8 mouse cellular contexts compared by ENCODE assay signal in the genomic region with DNA sequence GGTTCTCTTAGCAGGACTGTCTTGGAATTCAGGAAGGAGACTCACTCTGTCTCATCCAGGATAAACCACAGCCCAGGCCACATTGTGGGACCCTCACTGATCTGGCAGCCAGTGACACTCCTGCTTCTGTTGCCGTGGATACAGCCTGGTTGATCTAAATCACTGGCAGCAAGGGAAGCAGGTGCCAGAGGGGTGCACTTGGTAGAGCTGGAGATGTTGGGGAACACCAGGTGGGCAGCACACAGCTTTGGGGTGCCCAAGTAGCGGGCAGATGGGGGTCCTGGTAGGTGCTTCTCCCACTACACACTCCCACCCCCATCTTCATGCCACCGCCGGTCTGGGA. TPM values are rescaled to one million over a fixed set of nuclear protein-coding genes. Genes with fewer than 3 reads are reported as not detected.
DNase-seq lines count a peak whose midpoint lies in the region; ATAC-seq and TF ChIP-seq lines count a peak whose summit lies in the region.

No protein-coding gene starts in this region.

- peak overlapping the region; percentile 44 for H3K9ac ChIP-seq in limb, embryonic 15.5 days
- H3K9ac ChIP-seq in stomach, postnatal 0 days (ENCODE audit: low read length), result peak overlapping the region; percentile 56; the same call in 1 of the 2 replicates

- DNase-seq in cerebellum, adult 2 months, result no peak
- no peak for DNase-seq in cerebellum, postnatal 25 days
- peak; percentile 21 for DNase-seq in right cerebral cortex, postnatal 25 days
- no peak for DNase-seq in right cerebral cortex, adult 18-20 months
- no peak for DNase-seq in stomach, postnatal 0 days (ENCODE audit: low spot score)
- DNase-seq in c-Kit-positive CD71-positive TER-119-positive erythroid progenitor cells, embryonic 14.5 days (ENCODE audit: low spot score), result no peak
- no peak for DNase-seq in thymus, postnatal 4 days

- TF ChIP-seq EP300 in stomach, postnatal 0 days (optimal IDR thresholded peaks at IDR 0.05), result no peak

- H3K27ac ChIP-seq in cerebellum, adult 2 months (ENCODE audit: insufficient read depth, low read length), result peak overlapping the region; percentile 77
- no peak overlapping the region for H3K27ac ChIP-seq in limb, embryonic 15.5 days
- H3K27ac ChIP-seq in stomach, postnatal 0 days (replicated peaks), result no peak overlapping the region

- WGBS in cerebellum, adult 2 months, result 3% methylated on average over 4 of the region's 4 CpGs
- 32% methylated on average over 4 of the region's 4 CpGs for WGBS in limb, embryonic 15.5 days
- WGBS in stomach, postnatal 0 days, result 22% methylated on average over 4 of the region's 4 CpGs

- no peaks in the 10 kb centered on the region for H3K27me3 ChIP-seq in cerebellum, adult 2 months (ENCODE audit: control insufficient read depth, insufficient read depth, low read length)
- peaks cover 31% of the 10 kb centered on the region; the same call in 1 of the 2 replicates for H3K27me3 ChIP-seq in limb, embryonic 15.5 days
- no peaks in the 10 kb centered on the region for H3K27me3 ChIP-seq in stomach, postnatal 0 days (ENCODE audit: control insufficient read depth, insufficient read depth, low read length)

- no peaks in the 10 kb centered on the region for H3K36me3 ChIP-seq in limb, embryonic 15.5 days
- H3K36me3 ChIP-seq in stomach, postnatal 0 days (ENCODE audit: control insufficient read depth, insufficient read depth, low read length), result no peaks in the 10 kb centered on the region

- no peak for TF ChIP-seq CTCF in cerebellum, adult 2 months (IDR thresholded peaks at IDR 0.05; ENCODE audit: borderline replicate concordance, insufficient read depth, low read depth, low read length)
- TF ChIP-seq CTCF in stomach, postnatal 0 days (IDR thresholded peaks at IDR 0.05; ENCODE audit: low read depth), result no peak

- ATAC-seq in limb, embryonic 15.5 days (ENCODE audit: insufficient number of reproducible peaks, low FRiP score, low TSS enrichment, low read depth), result no peak
- peak; percentile 8; the same call in 1 of the 2 replicates for ATAC-seq in stomach, postnatal 0 days (ENCODE audit: low FRiP score, low TSS enrichment)

- peak overlapping the region; percentile 53 for H3K4me2 ChIP-seq in limb, embryonic 15.5 days
- H3K4me2 ChIP-seq in stomach, postnatal 0 days (replicated peaks; ENCODE audit: low read depth), result peak overlapping the region; percentile 49

- H3K9me3 ChIP-seq in limb, embryonic 15.5 days, result no peaks in the 10 kb centered on the region
- no peaks in the 10 kb centered on the region for H3K9me3 ChIP-seq in stomach, postnatal 0 days (ENCODE audit: control insufficient read depth, low read length)

- no peak for TF ChIP-seq POLR2A in cerebellum, adult 2 months (IDR thresholded peaks at IDR 0.05; ENCODE audit: borderline replicate concordance, insufficient read depth, low read length)

- peaks cover 9% of the 10 kb centered on the region for H3K4me1 ChIP-seq in cerebellum, adult 2 months (ENCODE audit: control insufficient read depth, insufficient read depth, low read length)
- H3K4me1 ChIP-seq in limb, embryonic 15.5 days, result peaks cover 3% of the 10 kb centered on the region; the same call in 1 of the 2 replicates
- H3K4me1 ChIP-seq in stomach, postnatal 0 days (replicated peaks; ENCODE audit: control insufficient read depth, insufficient read depth), result no peaks in the 10 kb centered on the region

- peak overlapping the region; percentile 97 for H3K4me3 ChIP-seq in cerebellum, adult 2 months (replicated peaks; ENCODE audit: insufficient read depth, low read depth, low read length)
- peak overlapping the region; percentile 51 for H3K4me3 ChIP-seq in limb, embryonic 15.5 days
- H3K4me3 ChIP-seq in stomach, postnatal 0 days (ENCODE audit: low read depth, low read length), result peak overlapping the region; percentile 40

RNA-seq across cellular contexts. Expression of gene Gpr173, which starts 0.5 kb away (rescaled TPM):
- polyA plus RNA-seq in cerebellum, adult 2 months (2012; rRNA removed), result 18.3 and 21.0 TPM in 2 replicates
- polyA plus RNA-seq in limb, embryonic 15.5 days (2015; fragmentation: Nextera tagmentation; extraction: Ambion mirVana), result 2.3 and 4.3 TPM in 2 replicates
- polyA plus RNA-seq in stomach, postnatal 0 days (2015; fragmentation: Nextera tagmentation; extraction: Ambion mirVana), result 1.0 and 1.3 TPM in 2 replicates

RNA-seq across cellular contexts. Expression of gene Tspyl2, which starts 25.8 kb away (rescaled TPM):
- 191 and 195 TPM in 2 replicates for polyA plus RNA-seq in cerebellum, adult 2 months (2012; rRNA removed)
- polyA plus RNA-seq in limb, embryonic 15.5 days (2015; fragmentation: Nextera tagmentation; extraction: Ambion mirVana), result 31.9 and 34.7 TPM in 2 replicates
- 12.3 and 12.9 TPM in 2 replicates for polyA plus RNA-seq in stomach, postnatal 0 days (2015; fragmentation: Nextera tagmentation; extraction: Ambion mirVana)

RNA-seq across cellular contexts. Expression of gene Kantr, which starts 40.7 kb away (rescaled TPM):
- 25.5 and 28.8 TPM in 2 replicates for polyA plus RNA-seq in cerebellum, adult 2 months (2012; rRNA removed)
- 11.4 and 15.1 TPM in 2 replicates for polyA plus RNA-seq in limb, embryonic 15.5 days (2015; fragmentation: Nextera tagmentation; extraction: Ambion mirVana)
- 4.7 and 5.4 TPM in 2 replicates for polyA plus RNA-seq in stomach, postnatal 0 days (2015; fragmentation: Nextera tagmentation; extraction: Ambion mirVana)

Comparison
In these comparisons a context has a peak if more than half of its experiments do, and no peak if none do; other contexts are left out.
1. H3K4me3 ChIP-seq: peak in every context shown above with its lines; median percentile 97 in cerebellum, adult 2 months; 51 in limb, embryonic 15.5 days; 40 in stomach, postnatal 0 days.